Mouse (Mus musculus) megakaryocyte, embryonic 14.5 days (primary cell): ENCODE results near the gene 6030468B19Rik.

Source experiments
- FLI1 ChIP-seq: IDR thresholded peaks from 2 replicates; pipeline ENCODE4 v1.6.1; 2012; ENCODE audit warnings: low read length, inconsistent platforms, mixed read lengths
- GATA1 ChIP-seq: IDR thresholded peaks from 3 replicates; pipeline ENCODE4 v1.6.1; 2012; ENCODE audit warnings: mixed read lengths, low read length, inconsistent platforms, borderline replicate concordance

- TF ChIP-seq GATA1: no peak
- TF ChIP-seq FLI1: no peak
Observed at GRCm38 (mm10) chr11:117755891-117756290, 41.6 kb upstream of the 6030468B19Rik start.
